Mouse (Mus musculus) C2C12 (cell line): ENCODE data around the gene Atp5g2. TPM values are rescaled to one million over a fixed set of nuclear protein-coding genes. Genes with fewer than 3 reads are reported as not detected.
A peak's percentile ranks its signal among the peaks of the same experiment; 100 is the strongest.

Experiments used
- H3K27me3 ChIP-seq: one replicate; pipeline ENCODE4 v1.6.1; 2011; ENCODE audit not compliant: control insufficient read depth, insufficient read depth, insufficient read length
- H3K36me3 ChIP-seq: one replicate; pipeline ENCODE4 v1.6.1; 2011; ENCODE audit not compliant: control insufficient read depth, insufficient read depth
- H3K4me3 ChIP-seq: one replicate; pipeline ENCODE4 v1.5.1; 2011; ENCODE audit warnings: mild to moderate bottlenecking, control low read depth; ENCODE audit not compliant: poor library complexity, insufficient read depth, severe bottlenecking
- H3K79me2 ChIP-seq: one replicate; pipeline ENCODE4 v1.6.1; 2011; ENCODE audit not compliant: control insufficient read depth, insufficient read depth
- H3K79me3 ChIP-seq: one replicate; pipeline ENCODE4 v1.6.1; 2011; ENCODE audit warnings: low read depth, control low read depth
- H3ac ChIP-seq: one replicate; pipeline ENCODE3; 2011; ENCODE audit warnings: low read depth; ENCODE audit not compliant: control insufficient read depth, insufficient read length
- CEBPB ChIP-seq: IDR thresholded peaks from one replicate; pipeline ENCODE4 v1.6.1; 2011; ENCODE audit warnings: low read depth, mild to moderate bottlenecking, control low read depth, moderate library complexity
- CTCF ChIP-seq: IDR thresholded peaks from one replicate; pipeline ENCODE4 v1.5.1; 2011; ENCODE audit not compliant: control insufficient read depth, insufficient read depth, insufficient read length
- FOSL1 ChIP-seq: IDR thresholded peaks from one replicate; pipeline ENCODE4 v1.8.0; 2011; ENCODE audit warnings: mild to moderate bottlenecking, low read length; ENCODE audit not compliant: poor library complexity, insufficient read depth, severe bottlenecking
- MAX ChIP-seq: IDR thresholded peaks from one replicate; pipeline ENCODE4 v1.6.1; 2011; ENCODE audit warnings: mild to moderate bottlenecking, control low read depth
- MYOD1 ChIP-seq: IDR thresholded peaks from one replicate; pipeline ENCODE4 v1.6.1; 2011; ENCODE audit warnings: low read depth; ENCODE audit not compliant: control insufficient read depth, insufficient read length
- MYOG ChIP-seq: IDR thresholded peaks from one replicate; pipeline ENCODE4 v1.6.1; 2011; ENCODE audit not compliant: control insufficient read depth, insufficient read length; ENCODE audit errors: extremely low read depth
- USF1 ChIP-seq: IDR thresholded peaks from one replicate; pipeline ENCODE4 v1.6.1; 2011; ENCODE audit warnings: low read depth, mild to moderate bottlenecking, control low read depth, moderate library complexity
- polyA plus RNA-seq: library from polyadenylated mRNA; unstranded; fragments of >200 nt; fragmentation: generic; extraction: Trizol; gene quantifications from one replicate; pipeline ENCODE4 v1.2.1, GENCODE M21; 2012; ENCODE audit warnings: missing spikeins

Atp5g2 gene
- polyA plus RNA-seq, 1 experiment: 933 TPM

GRCm38 (mm10) chr15:102692991-102693411 is 20.8 kb upstream of the Atp5g2 start:
- Histone ChIP-seq H3K79me3 (no peaks in the 10 kb centered on the region), H3K79me2 (no peaks in the 10 kb centered on the region), H3K27me3 (peaks cover 42% of the 10 kb centered on the region), H3ac (peak overlapping the region; percentile 8), H3K4me3 (peak overlapping the region; percentile 14), H3K36me3 (no peaks in the 10 kb centered on the region)
- no peak for TF ChIP-seq MAX
- TF ChIP-seq MYOG: no peak
- no peak for TF ChIP-seq USF1
- TF ChIP-seq CTCF: peak; percentile 98
- TF ChIP-seq CEBPB: no peak
- TF ChIP-seq FOSL1: no peak

DNA sequence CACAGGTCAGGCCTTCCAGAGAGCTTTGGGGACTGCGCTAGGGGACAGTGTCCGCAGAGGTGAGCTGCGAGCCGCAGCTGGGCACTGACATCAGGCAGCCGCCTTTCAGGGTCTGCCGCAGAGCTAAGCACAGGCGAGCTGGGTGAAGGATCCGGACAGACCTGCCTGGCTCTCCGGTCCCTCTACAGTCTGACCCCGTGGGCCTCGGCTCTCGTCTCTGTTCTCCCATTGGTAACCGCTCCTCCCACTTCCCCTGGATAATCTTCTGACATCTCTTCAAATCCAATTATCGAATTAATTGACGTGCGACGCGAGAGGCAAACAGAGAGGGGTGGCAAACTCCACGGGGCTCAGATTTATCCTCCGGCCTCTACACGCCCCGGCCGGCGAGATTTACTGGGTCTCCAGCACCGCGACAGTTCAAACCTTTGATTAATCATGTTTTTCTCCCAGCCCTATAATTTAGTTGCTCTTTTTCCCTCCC is 20.2 kb upstream of the Atp5g2 start:
- H3K4me3 ChIP-seq: peak overlapping the region; percentile 14
- H3ac ChIP-seq: no peak overlapping the region
- no peaks in the 10 kb centered on the region for H3K79me3 ChIP-seq
- no peaks in the 10 kb centered on the region for H3K79me2 ChIP-seq
- no peaks in the 10 kb centered on the region for H3K36me3 ChIP-seq
- TF ChIP-seq CEBPB: no peak
- no peak for TF ChIP-seq MYOG
- no peak for TF ChIP-seq MAX
- no peak for TF ChIP-seq FOSL1
- peaks cover 43% of the 10 kb centered on the region for H3K27me3 ChIP-seq

DNA sequence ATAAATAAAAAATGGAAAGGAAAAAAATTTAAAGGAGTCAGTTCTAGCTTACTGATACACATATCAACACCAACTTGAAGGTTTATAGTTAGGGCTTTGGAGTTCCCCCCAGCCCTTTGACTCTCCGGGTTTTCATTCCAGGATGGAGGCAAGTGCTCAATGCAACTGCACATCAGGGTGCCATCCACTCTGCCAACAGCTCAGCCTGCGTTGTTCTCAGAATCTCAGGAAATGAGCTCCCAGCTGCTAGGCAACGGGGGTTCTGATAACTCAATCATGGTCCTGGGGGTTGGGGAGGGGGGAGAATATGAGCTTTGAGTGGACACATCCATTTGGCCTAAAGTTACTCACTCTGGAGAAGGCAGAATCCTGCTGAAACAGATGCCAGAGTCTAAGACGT is 13.6 kb upstream of the Atp5g2 start:
- Histone ChIP-seq H3K79me2 (no peaks in the 10 kb centered on the region), H3K79me3 (no peaks in the 10 kb centered on the region), H3K4me3 (no peak overlapping the region), H3ac (no peak overlapping the region), H3K27me3 (peaks cover 13% of the 10 kb centered on the region), H3K36me3 (no peaks in the 10 kb centered on the region)
- TF ChIP-seq CEBPB (no peak), FOSL1 (no peak), MYOG (no peak), CTCF (no peak)

DNA sequence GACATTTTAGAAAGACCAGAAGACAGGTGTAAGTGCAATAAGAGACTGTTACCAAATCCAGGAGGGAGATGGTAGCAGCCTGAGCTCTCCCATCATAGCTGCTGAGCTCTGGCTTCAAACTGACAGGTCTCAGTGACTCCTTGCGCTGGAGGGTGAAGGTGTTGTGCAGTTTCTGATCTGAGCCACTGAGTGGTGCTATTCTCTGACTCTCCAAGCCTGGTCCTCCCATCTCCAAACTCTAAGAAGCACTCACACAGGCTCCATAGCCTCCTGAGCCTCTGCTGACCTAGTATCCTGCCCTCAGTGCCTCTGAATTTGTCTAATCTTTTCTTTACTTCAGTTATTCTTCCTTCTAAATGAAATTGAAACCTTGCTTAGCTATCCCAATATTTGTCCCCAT is 11.5 kb upstream of the Atp5g2 start:
- Histone ChIP-seq H3K79me3 (no peaks in the 10 kb centered on the region), H3K4me3 (no peak overlapping the region), H3K79me2 (no peaks in the 10 kb centered on the region), H3ac (no peak overlapping the region), H3K36me3 (no peaks in the 10 kb centered on the region), H3K27me3 (peaks cover 13% of the 10 kb centered on the region)
- no peak for TF ChIP-seq MAX
- TF ChIP-seq MYOD1: no peak
- peak; percentile 49 for TF ChIP-seq CTCF
- TF ChIP-seq FOSL1: no peak
- no peak for TF ChIP-seq CEBPB

- H3K79me2 ChIP-seq: no peaks in the 10 kb centered on the region
- no peak for TF ChIP-seq MYOD1
- TF ChIP-seq MYOG: no peak
- no peak for TF ChIP-seq CTCF
- no peak for TF ChIP-seq CEBPB
- TF ChIP-seq FOSL1: no peak
- TF ChIP-seq USF1: no peak
- H3K4me3 ChIP-seq: no peak overlapping the region
- H3K27me3 ChIP-seq: no peaks in the 10 kb centered on the region
- no peaks in the 10 kb centered on the region for H3K79me3 ChIP-seq
- H3ac ChIP-seq: no peak overlapping the region
- no peaks in the 10 kb centered on the region for H3K36me3 ChIP-seq
Measured at GRCm38 (mm10) chr15:102676345-102676744, 4.2 kb upstream of the Atp5g2 start.

DNA sequence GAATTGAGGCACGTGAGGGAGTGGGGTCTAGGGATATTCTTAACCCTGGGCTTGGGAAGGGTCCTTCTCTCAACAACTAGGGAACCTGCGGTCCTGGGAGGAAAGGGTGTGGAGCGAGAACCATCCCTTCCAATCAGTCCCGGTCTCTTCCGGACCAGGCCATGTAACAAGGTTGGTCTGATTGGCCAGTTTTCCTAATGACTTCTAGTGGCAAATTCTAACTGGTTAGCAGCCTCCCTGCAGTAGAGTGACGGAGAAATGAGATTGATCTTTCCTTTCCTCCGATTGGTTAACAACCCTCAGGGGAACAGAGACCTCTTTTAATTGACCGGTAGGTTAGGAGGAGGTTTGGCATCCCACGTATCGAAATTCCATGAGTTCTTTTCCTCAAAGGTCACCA is 1.4 kb upstream of the Atp5g2 start:
- Histone ChIP-seq H3K27me3 (no peaks in the 10 kb centered on the region), H3K36me3 (peaks cover 12% of the 10 kb centered on the region), H3ac (no peak overlapping the region), H3K4me3 (no peak overlapping the region), H3K79me2 (peaks cover 22% of the 10 kb centered on the region), H3K79me3 (peaks cover 20% of the 10 kb centered on the region)
- no peak for TF ChIP-seq MYOG

DNA sequence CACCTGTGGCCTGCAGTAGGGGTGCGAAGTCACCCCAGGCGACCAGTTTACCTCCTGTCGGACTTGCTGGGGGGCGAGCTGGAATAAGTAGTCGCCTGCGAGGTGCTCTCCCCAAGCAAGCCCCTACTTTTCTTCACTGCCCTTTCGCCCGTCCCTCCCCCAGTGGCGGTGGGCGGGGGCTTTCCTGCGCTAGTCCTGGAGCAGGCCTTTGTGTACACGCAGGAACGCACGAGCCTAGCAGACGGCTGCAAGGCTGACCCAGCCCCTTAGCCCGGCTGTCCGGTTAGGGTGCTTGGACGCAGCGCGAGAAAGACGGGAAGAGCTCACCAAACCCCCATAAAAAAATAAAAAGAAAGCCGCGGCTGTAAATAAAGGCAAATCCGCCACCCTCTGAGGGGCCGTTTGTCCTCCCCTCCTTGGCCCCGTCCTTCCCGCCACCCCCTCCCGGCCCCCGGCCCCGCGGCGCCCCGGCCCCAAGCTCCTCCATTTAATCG is 384 bp downstream of the Atp5g2 start:
- peaks cover 40% of the 10 kb centered on the region for H3K79me2 ChIP-seq
- TF ChIP-seq MAX (peak; percentile 34), USF1 (no peak)
- H3ac ChIP-seq: peak overlapping the region; percentile 9
- H3K36me3 ChIP-seq: peaks cover 30% of the 10 kb centered on the region
- no peaks in the 10 kb centered on the region for H3K27me3 ChIP-seq
- peak overlapping the region; percentile 26 for H3K4me3 ChIP-seq
- peaks cover 36% of the 10 kb centered on the region for H3K79me3 ChIP-seq
